Mouse (Mus musculus): ENCODE results near the gene Atl1.

The Atl1 gene

DNA sequence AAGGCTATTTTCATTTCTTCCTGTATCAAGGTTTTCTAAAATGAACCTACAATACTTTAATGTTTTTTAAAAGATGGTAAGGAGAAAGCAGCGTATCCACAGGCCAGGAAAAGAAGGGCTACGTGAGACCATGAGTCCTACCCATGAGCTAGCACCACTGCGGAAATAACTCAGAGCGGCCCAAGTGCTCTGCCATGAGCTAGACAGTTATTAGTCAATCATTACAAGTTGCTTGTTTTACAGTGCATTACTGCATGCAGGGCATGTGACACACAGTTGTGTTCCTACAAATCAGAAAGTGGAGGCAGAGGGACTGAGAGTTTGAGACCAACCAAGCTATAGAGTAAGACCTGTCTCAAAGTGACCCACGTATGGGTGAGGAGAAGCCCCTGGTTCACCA is 8.4 kb upstream of the Atl1 start:
- DNase-seq (ENCODE audit: low spot score), result no peak

DNA sequence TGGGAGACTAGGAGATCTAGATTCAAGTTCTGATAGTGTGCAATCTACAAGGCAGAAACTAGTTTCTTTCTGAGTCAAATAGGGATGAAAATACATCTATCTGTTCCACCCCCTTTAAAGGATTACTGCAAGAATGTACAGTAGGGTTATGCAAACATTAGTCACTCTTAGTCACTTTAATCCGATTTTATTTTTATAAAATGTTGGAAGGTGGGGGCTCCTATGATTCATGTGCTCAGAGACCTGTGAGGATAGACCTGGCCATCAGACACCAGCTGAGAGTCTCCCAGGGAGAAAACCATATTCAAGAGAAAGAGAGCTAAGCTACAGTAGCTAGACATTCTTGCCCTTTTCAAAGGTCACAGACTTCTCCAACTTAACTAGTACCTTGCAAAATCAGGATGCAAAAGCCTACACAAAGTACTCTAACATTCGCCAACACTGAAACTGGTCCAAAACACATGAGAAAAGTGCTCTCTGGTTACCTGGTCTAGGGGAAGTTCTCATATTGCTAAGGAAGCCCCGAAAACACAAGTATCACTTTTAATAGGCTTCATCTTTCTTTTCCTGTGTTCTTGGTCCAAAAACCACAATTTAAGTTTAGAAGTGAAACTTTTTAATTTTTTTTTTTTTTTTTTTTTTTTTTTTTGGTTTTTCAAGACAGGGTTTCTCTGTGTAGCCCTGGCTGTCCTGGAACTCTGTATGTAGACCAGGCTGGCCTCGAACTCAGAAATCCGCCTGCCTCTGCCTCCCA is 7.1 kb upstream of the Atl1 start:
- DNase-seq (ENCODE audit: low spot score), result no peak

DNA sequence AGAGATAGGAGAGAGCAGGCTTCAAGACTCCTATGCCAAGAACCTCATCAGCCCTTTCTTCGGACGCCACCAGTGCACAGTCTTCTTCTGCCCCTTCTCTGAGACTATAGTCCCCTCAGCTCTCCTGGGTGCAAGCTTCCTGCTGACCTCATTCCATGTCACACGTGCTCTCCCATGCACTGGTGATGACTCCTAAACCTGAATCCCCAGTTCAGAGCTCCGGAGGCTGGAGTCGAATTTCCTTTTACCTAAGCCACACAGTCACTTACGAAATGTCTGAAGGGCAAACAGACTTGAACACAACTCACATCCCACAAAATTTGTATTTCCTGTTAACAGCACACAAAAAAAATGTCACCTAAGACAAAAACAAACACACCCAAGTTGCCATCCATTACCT is 4.6 kb upstream of the Atl1 start:
- no peak for DNase-seq (ENCODE audit: low spot score)

DNA sequence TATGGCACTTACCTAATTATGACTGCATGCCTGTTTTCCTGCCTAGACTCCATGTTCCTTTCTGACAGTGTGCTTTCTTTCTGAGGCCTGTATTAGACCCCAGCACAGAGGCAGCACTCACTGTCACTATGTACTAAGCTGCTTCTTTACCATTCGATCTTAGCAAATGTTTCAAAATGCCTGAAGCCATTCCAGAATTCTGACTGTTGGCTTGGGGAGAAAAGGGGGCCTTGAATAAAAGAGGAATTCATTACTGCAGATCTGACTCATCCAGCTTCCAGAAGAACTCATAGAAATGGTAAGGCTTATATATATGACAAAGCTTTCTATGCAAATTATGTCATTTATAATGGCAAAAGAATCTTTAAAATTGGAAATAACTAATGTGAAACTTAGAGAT is 4.1 kb upstream of the Atl1 start:
- no peak for DNase-seq (ENCODE audit: low spot score)

DNA sequence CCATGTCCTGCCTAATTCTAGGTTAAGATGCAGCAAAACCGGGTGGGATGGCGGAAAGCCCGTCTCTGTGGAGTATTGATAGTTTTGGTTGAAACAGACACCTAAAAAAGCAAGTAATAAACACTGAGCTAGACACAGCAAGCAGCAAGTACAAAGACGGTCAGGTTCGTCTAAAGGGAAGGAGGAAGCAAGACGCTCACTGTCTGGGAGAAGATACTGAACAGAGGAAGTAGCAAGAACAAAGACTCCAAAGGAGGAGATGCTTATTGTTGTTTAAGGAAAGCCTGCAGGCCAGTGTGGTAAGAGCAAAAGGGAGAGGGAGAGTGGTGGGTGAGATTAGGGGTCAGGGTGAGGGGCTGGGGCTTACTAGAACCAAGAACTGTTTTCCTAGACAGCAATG is 2.4 kb upstream of the Atl1 start:
- no peak for DNase-seq (ENCODE audit: low spot score)

DNA sequence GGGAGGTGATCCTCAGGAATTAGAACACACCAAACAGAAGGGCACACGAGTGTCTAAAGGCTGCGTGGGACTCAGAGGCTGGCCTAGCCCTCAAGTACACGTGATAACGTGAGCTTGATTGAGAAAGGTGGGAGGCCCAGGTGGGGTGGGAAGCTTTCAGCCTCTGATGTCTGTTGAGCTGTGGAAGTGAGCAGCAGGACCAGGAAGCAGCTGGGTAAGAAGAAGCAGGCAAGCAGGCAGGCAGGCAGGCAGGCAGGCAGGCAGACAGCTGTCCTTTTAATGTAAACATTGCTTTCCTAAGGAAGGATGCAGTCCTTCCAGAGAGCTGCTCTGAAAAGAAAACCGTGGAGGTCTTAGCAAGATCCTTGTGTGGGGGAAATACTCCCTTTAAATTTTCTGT is 1.9 kb upstream of the Atl1 start:
- DNase-seq (ENCODE audit: low spot score), result no peak

DNA sequence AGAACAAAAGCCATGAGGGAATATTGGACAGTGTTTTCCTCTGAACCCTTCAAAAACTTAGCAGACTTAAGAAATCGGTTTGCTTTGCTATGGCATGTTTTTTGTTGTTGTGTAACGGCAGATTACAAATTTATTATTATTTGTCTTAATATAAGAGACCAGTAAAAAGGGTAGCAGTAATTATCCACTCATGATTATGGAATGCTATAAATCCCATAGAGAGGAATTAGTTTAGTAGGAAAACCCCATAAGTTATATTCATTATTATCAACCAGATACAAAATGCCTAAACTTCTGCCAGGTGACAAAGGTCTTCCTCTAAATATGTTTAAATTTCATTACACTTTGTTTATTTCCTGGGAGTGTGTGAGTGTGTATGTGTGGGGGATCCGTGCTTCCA is 693 bp upstream of the Atl1 start:
- no peak for DNase-seq (ENCODE audit: low spot score)

DNA sequence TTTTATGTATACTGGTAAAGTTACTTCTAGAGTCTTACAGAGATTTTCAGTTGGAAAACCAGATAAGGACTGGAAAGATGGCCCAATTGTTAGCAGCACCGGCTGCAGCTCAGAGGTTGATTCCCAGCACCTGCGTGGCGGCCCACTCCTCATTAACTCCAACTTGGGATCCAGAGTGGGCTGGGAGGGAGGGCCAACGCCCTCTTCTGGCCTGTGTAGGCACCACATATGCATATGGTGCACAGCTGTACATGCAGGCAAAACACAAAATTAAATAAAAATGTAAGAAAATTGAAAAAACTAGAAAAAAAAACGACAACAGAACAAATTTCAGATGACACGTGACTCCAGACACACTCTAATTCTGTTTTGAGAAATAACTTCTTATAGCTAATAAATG is 1.5 kb downstream of the Atl1 start:
- no peak for DNase-seq (ENCODE audit: low spot score)

DNA sequence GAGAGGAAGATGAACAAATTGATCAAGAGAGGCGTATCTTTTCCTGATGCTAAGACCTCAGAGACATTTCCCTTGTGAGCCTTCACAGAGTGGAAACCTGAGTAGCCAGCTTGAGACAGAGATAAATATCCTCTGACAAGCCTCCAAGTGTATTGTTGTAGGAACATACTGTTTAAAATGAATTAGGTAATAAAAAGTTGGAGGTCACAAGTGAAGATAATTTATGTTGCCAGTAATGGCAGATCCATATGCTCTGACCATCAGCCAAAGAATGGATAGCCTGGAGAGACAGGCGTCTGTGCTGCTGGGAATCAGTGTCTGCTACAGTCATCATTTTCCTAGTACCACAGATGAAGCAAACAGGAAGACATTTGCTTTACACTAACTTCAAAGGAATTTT is 2.6 kb downstream of the Atl1 start:
- no peak for DNase-seq (ENCODE audit: low spot score)

DNA sequence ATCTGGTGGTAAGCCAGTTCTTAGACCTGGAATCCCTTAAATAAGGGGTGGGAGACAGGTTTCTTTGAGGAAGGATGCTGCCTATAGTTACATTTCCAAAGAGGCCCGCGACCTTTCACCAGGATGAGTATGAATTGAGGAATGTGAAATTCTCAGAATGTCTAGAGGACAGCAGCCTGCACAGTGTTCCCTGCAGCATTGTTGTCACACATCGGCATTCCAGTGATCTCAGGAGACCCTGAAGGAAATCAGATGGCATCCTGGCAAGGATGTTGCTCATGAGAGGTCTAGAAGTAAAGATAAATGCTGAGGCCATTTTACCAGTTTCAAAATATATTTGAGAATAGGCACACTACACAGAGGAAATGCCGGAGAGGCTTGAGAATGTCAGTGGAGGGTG is 5.7 kb downstream of the Atl1 start:
- DNase-seq (ENCODE audit: low spot score), result no peak

DNA sequence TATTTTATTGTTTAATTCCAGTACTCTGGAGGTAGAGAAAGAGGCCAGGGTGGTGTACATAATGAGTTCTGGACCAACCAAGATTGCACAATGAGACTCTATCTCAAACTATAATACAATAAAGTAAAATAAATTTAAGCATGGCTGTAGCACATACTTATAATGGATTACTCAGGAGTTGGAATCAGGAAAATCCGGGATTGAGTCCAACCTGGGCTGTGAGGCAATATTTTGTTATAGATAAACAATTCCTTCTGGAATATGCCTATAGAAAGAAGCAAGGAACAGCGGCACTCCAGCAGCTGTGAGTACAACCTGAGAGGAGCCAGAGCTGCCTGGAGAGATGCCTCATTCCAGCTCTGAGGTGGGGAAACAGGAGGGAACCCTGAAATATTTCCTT is 12.6 kb downstream of the Atl1 start:
- no peak for DNase-seq (ENCODE audit: low spot score)

DNA sequence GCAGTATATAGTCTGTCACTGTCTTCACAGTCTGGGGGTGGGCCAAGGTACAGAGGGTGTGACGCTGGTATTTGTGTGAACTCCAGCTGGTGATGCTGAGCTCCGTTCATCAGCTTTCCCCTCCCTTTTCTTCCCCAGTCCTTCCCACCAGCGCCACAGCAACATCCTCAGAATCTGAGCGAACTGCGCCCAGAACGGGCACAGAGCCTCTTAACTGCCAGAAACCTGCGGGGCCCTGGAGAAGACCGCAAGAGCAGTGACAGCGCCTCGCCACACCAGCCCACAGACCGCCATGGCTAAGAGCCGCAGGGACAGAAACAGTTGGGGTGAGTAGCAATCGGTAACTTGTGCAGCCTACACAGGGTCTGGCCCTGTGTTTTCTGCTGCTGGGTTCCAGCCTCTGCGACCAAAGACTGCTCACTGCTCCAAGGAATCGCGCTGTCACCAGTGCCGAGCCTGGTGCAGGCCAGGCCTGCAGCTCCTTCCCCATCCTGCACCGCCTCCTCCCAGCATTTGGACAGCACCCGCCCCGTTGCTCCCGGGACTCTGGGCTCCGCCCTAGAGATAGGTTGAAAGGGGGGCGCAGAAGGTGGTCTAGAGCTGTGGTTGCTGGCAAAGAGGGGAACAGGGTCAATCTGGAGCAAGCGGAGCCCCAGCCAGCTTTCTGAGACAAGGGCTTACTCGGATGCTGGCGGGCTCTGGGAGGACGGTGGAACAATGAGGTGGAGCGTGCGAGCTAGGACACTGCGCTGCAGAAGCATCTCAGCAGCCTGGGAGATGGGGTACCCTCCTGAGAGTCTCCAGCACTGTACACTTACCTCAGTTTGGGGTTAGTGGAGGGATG is 15.5 kb downstream of the Atl1 start:
- DNase-seq (ENCODE audit: low spot score), result peak; percentile 41

DNA sequence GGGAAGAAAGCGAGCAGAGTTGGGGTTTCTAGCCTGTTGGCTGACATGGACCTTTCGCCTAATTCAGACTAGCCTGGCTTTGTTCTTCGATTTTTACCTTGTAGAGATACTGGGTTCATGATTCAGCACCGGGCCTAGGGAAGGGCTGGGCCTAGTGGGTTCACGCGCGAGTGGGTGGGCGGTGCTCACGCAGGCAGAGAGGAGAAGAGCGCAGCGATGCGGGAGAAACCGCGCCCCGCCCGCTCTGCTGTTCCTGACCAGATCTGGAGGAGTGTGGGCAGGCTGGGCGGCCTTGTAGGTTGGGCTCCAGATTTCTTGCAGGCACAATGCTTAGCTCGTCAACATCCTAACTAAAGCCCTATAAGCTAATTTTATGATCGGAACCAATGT is 16.1 kb downstream of the Atl1 start:
- no peak for DNase-seq (ENCODE audit: low spot score)

DNA sequence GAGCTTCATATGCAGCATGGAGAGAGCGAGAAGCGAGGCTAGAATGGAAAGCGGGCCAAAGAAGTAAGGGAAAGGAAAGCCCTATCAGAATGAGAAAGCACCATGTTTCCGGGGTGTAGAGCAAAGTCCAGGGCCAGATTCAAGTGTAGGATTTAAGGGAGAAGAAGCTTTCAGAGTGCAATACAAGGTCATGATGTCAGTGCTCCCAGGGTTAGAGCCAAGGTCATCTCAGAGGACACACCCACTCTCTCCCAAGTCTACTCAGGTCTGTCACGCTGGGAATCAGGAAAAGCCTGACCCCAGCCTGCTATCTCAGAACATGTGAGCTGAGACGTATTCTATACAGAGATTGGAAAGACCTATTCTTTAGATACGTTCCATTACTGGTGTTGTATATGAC is 19.5 kb downstream of the Atl1 start:
- no peak for DNase-seq (ENCODE audit: low spot score)

DNA sequence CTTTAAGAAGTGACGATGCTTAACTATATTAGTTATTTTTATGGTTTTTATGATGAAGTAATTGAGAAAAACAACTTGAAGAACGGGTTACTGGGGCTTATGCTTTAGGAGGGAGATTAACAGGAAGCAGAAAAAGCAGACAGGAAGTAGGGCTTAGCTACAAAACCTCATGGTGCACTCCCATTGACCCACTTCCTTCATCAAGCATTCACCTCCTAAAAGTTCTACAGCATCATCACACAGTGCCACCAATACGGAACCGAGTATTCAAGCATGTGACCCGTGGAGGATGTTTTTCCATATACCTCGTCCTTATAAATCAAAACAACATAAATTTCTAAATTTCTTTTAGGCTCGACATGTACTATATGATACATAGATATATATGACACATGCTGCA is 20.3 kb downstream of the Atl1 start:
- no peak for DNase-seq (ENCODE audit: low spot score)

DNA sequence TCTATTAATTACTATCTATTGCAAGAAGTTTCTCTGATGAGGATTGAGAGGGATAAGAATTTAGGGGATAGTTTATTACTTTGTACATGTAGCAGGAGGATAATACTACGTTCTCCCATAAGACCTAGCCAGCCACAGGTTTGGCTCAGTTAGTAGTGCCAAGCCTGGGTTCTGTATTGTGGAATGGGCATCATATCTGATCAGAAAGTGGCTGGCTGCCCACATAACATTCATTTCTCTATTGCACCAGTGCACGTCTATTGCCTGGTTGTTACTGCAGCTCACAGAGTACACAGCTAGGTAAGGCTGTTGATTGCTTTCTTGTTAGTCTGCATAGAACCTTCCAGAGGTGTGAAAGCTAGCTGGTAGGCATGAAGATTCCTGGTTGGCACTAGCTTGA is 25.5 kb downstream of the Atl1 start:
- DNase-seq (ENCODE audit: low spot score), result no peak

DNA sequence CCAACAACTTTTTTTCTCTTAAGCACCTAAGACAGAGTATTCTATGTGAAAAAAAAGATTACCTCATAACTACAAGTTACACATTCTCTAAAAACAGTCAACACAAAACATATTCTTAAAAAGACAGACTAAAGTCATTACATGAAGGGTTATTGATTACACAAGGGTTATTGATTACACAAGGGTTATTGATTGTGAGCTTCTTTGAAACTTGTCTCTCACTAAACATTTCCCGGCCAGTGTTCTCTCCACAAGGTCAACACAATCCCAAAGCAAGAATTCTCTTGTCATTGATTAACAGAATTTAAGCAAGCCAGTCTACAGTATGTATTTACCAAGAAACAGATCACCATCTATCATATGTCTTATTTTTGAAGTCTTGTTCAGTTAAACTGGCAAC is 29.7 kb downstream of the Atl1 start:
- no peak for DNase-seq (ENCODE audit: low spot score)

DNA sequence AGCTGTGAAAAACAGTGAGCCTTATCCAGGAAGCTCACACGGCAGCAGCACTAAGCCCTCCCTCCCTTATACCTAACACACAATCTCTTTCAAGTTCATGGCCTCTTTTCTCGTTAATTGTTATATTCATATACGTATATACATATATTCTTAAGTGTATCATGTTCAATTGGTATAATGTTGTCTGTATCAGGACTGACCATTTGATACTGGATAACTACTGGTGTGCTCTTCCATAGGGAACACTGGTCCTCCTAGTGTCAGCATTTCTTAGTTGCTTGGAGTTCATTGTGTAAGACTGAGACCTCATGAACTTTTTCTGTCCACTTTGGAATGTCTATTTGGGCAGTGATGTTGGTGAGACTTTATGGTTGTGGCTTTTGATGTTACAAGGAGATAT is 30.7 kb downstream of the Atl1 start:
- DNase-seq (ENCODE audit: low spot score), result no peak

DNA sequence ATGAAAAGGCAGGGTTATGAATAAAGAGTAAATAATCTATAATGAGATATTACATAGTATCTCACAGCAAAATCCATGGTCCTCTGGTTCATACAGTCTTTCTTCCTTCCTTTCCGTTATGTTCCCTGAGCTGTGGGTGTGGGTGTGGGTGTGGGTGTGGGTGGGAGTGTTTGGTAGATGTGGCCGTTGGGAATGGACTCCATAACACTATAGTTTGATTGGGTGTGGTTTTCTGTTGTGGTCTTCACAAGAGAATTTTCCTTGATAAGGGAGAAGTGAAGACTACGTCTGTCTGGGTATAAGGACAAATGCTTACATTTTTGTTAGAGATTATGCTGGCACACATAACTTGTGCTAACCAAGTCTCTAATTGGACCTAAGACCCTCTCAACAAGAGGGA is 31.2 kb downstream of the Atl1 start:
- DNase-seq (ENCODE audit: low spot score), result no peak

DNA sequence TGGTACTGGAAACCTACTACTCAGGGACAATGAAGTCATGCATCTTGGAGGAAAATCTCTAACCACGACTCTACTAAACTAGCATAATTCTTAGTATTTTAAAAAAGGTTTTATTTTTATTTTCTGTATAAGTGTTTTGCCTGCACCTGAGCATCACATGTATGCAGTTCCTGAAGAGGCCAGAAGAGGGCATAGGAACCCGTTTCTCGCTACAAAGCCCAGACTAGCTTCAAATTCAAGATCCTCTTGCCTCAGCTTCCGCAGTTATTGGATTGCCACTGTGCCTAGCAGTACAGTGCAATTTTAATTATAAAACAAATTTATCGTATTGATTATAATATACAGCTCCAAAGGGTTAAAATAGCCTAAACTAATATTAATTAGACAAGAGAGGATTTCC is 31.6 kb downstream of the Atl1 start:
- no peak for DNase-seq (ENCODE audit: low spot score)

DNA sequence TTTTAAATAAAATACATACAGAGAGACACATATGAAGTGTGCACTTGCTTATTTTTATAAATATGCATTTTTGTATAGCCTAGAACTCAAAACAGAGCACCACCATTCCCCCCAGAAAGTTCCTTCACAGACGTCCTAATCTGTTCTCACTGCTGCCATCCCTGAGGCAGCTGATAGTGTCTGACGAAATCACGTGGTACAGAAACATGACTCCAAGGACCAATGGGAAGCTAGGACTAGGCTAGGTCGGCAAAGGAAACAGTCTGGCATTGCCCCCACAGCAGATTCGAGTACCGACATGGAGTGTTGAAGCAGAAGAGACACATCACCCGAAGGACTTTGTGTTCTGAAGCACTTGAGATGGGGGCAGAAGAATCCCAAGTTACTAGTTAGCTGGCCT is 34.3 kb downstream of the Atl1 start:
- no peak for DNase-seq (ENCODE audit: low spot score)

DNA sequence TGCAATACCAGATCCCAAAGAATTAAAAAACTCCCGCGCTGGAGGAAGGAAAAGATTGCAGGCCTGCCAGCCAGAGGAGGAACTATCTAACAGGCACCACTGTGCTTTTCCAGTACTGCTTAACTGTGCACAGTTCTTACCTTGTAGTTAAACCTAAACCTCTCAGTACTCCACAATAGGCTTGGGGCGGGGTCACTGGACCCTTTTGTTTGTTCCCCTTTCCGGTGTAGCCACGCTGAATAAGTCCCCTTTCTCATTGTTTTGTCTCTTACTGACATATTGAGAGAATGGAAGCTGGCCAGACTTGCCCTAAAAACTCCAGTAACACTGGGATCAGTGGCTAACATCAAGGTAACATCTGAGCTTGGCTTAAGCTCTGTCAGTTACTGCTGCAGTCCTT is 45.3 kb downstream of the Atl1 start:
- no peak for DNase-seq (ENCODE audit: low spot score)

DNA sequence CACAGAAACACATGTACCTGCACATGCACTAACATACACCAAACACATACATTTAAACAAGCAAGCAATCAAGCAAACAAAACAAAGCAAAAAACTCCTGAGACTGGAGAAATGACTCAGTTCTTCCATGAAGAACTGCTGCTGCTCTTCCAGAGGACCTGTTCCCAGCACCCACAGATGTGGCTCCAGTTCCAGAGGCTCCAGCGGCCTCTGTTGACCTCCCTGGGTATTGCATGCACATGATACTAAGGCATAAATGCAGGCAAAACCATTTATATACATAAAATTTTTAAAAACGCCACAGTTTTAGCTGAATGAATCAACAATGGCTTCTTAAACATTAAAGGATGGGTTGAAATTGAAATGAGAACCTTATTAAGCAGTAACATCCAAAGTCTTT is 46.9 kb downstream of the Atl1 start:
- no peak for DNase-seq (ENCODE audit: low spot score)

Measured in ovary, postnatal 36 days (tissue).